Mouse (Mus musculus) hindbrain, embryonic 16.5 days (tissue): ENCODE measurements around the gene Pakap. TPM values are rescaled to one million over a fixed set of nuclear protein-coding genes. Genes with fewer than 3 reads are reported as not detected.

Experiments used
- ATAC-seq: fragments of 200-750 bp; cut with Nextera tagmentation; 2 replicates; pipeline ENCODE4 v1.8.0; 2017; ENCODE audit warnings: moderate TSS enrichment, moderate library complexity
- H3K27ac ChIP-seq: fragments of 300-500 bp; sonication (generic); 2 replicates; pipeline ENCODE4 v1.5.1; 2014; ENCODE audit warnings: low read depth, mild to moderate bottlenecking, control low read depth, low read length, moderate library complexity
- H3K27me3 ChIP-seq: fragments of 300-500 bp; sonication (generic); replicated peaks from 2 replicates; pipeline ENCODE4 v1.6.1; 2014; ENCODE audit warnings: low read length; ENCODE audit not compliant: control insufficient read depth, insufficient read depth
- H3K36me3 ChIP-seq: fragments of 300-500 bp; sonication (generic); 2 replicates; pipeline ENCODE4 v1.6.1; 2014; ENCODE audit warnings: mild to moderate bottlenecking, low read length, moderate library complexity, mixed read lengths; ENCODE audit not compliant: control insufficient read depth, insufficient read depth
- H3K4me1 ChIP-seq: fragments of 300-500 bp; sonication (generic); 2 replicates; pipeline ENCODE4 v1.6.1; 2014; ENCODE audit warnings: low read depth, low read length; ENCODE audit not compliant: control insufficient read depth, insufficient read depth
- H3K4me2 ChIP-seq: fragments of 300-500 bp; sonication (generic); 2 replicates; pipeline ENCODE4 v1.6.1; 2014; ENCODE audit warnings: mild to moderate bottlenecking, low read length, control low read depth, moderate library complexity
- H3K4me3 ChIP-seq: fragments of 300-500 bp; sonication (generic); 2 replicates; pipeline ENCODE4 v1.5.1; 2014; ENCODE audit warnings: mild to moderate bottlenecking, low read length, control low read depth, moderate library complexity
- H3K9ac ChIP-seq: fragments of 300-500 bp; sonication (generic); 2 replicates; pipeline ENCODE4 v1.6.1; 2014; ENCODE audit warnings: low read depth, mild to moderate bottlenecking, control low read depth, low read length, moderate library complexity
- H3K9me3 ChIP-seq: fragments of 300-500 bp; sonication (generic); 2 replicates; pipeline ENCODE4 v1.6.1; 2014; ENCODE audit warnings: mild to moderate bottlenecking, low read length, moderate library complexity; ENCODE audit not compliant: control insufficient read depth
- WGBS: fragments of 180-500 bp; shearing (Covaris S2); extraction: QIAGEN DNeasy Blood & Tissue Kit; methylation state at CpG from one replicate; pipeline ENCODE4 v1.1.7; 2014; 5-methylcytosine and 5-hydroxymethylcytosine counted together
- polyA plus RNA-seq: library from polyadenylated mRNA; unstranded; fragments of >200 nt; fragmentation: Nextera tagmentation; extraction: Ambion mirVana; gene quantifications from 2 replicates; pipeline ENCODE4 v1.2.1, GENCODE M21; 2015

The Pakap gene
- polyA plus RNA-seq, 1 experiment from 2014 or later, result 14.0 TPM

- H3K36me3 ChIP-seq, result no peaks in the 10 kb centered on the region
- no peaks in the 10 kb centered on the region for H3K9me3 ChIP-seq
- no peak overlapping the region for H3K27ac ChIP-seq
- H3K4me3 ChIP-seq, result no peak overlapping the region
- H3K27me3 ChIP-seq, result no peaks in the 10 kb centered on the region
- H3K4me1 ChIP-seq, result peaks cover 4% of the 10 kb centered on the region
- no peak overlapping the region for H3K9ac ChIP-seq
- WGBS, result 48% methylated on average over 1 of the region's 1 CpGs
- peak; percentile 64; the same call in 1 of the 2 replicates for ATAC-seq
- H3K4me2 ChIP-seq, result no peak overlapping the region
These were observed 196.4 kb downstream of the Pakap start for GRCm38 (mm10) chr4:57764392-57764791.

GRCm38 (mm10) chr4:57764926-57765325 lies 196.9 kb downstream of the Pakap start:
- Histone ChIP-seq H3K36me3 (no peaks in the 10 kb centered on the region), H3K27ac (no peak overlapping the region), H3K9ac (no peak overlapping the region), H3K4me2 (no peak overlapping the region), H3K27me3 (no peaks in the 10 kb centered on the region), H3K4me1 (peaks cover 4% of the 10 kb centered on the region), H3K4me3 (no peak overlapping the region), H3K9me3 (no peaks in the 10 kb centered on the region)
- ATAC-seq, result no peak
- 80% methylated on average over 1 of the region's 1 CpGs for WGBS

- ATAC-seq, result no peak
- no peak overlapping the region for H3K4me3 ChIP-seq
- H3K4me2 ChIP-seq, result no peak overlapping the region
- peaks cover 4% of the 10 kb centered on the region for H3K4me1 ChIP-seq
- no peak overlapping the region; the same call in 1 of the 2 replicates for H3K27ac ChIP-seq
- no peaks in the 10 kb centered on the region for H3K9me3 ChIP-seq
- H3K27me3 ChIP-seq, result no peaks in the 10 kb centered on the region
- WGBS, result 9% methylated on average over 4 of the region's 4 CpGs
- H3K36me3 ChIP-seq, result no peaks in the 10 kb centered on the region
- no peak overlapping the region for H3K9ac ChIP-seq
These were observed 197.8 kb downstream of the Pakap start for GRCm38 (mm10) chr4:57765806-57766205.

- WGBS, result 74% methylated on average over 3 of the region's 3 CpGs
- H3K9me3 ChIP-seq, result no peaks in the 10 kb centered on the region
- H3K4me1 ChIP-seq, result peaks cover 4% of the 10 kb centered on the region
- ATAC-seq, result no peak
- H3K9ac ChIP-seq, result no peak overlapping the region
- no peak overlapping the region for H3K4me2 ChIP-seq
- no peaks in the 10 kb centered on the region for H3K27me3 ChIP-seq
- H3K27ac ChIP-seq, result no peak overlapping the region
- H3K4me3 ChIP-seq, result no peak overlapping the region
- no peaks in the 10 kb centered on the region for H3K36me3 ChIP-seq
These were observed 201.0 kb downstream of the Pakap start for GRCm38 (mm10) chr4:57769007-57769406.

- ATAC-seq, result no peak
- WGBS, result 61% methylated on average over 4 of the region's 4 CpGs
- Histone ChIP-seq H3K4me2 (no peak overlapping the region), H3K9ac (no peak overlapping the region), H3K4me1 (no peaks in the 10 kb centered on the region), H3K27me3 (no peaks in the 10 kb centered on the region), H3K36me3 (no peaks in the 10 kb centered on the region), H3K27ac (no peak overlapping the region), H3K4me3 (no peak overlapping the region), H3K9me3 (no peaks in the 10 kb centered on the region)
These were observed 202.3 kb downstream of the Pakap start for GRCm38 (mm10) chr4:57770185-57770823.

- Histone ChIP-seq H3K9me3 (no peaks in the 10 kb centered on the region), H3K4me1 (no peaks in the 10 kb centered on the region), H3K27ac (no peak overlapping the region), H3K4me2 (no peak overlapping the region), H3K9ac (no peak overlapping the region), H3K36me3 (no peaks in the 10 kb centered on the region), H3K4me3 (no peak overlapping the region), H3K27me3 (no peaks in the 10 kb centered on the region)
- ATAC-seq, result no peak
- 95% methylated on average over 2 of the region's 2 CpGs for WGBS
These were observed 203.7 kb downstream of the Pakap start for GRCm38 (mm10) chr4:57771558-57772219.

- Histone ChIP-seq H3K27me3 (no peaks in the 10 kb centered on the region), H3K4me2 (no peak overlapping the region), H3K4me3 (no peak overlapping the region), H3K9ac (no peak overlapping the region), H3K9me3 (no peaks in the 10 kb centered on the region), H3K4me1 (no peaks in the 10 kb centered on the region), H3K36me3 (no peaks in the 10 kb centered on the region), H3K27ac (0 out of 2 replicates have a peak overlapping the region, but pooled peaks have one; percentile 2)
- 56% methylated on average over 11 of the region's 11 CpGs for WGBS
- ATAC-seq, result no peak
These were observed 205.0 kb downstream of the Pakap start for GRCm38 (mm10) chr4:57772851-57773510.

GRCm38 (mm10) chr4:57774517-57774916 lies 206.5 kb downstream of the Pakap start:
- ATAC-seq, result no peak
- Histone ChIP-seq H3K4me1 (no peaks in the 10 kb centered on the region), H3K27ac (no peak overlapping the region), H3K36me3 (no peaks in the 10 kb centered on the region), H3K27me3 (no peaks in the 10 kb centered on the region), H3K9ac (no peak overlapping the region), H3K9me3 (no peaks in the 10 kb centered on the region), H3K4me2 (no peak overlapping the region), H3K4me3 (no peak overlapping the region)
- 64% methylated on average over 4 of the region's 4 CpGs for WGBS

GRCm38 (mm10) chr4:57775582-57775981 lies 207.6 kb downstream of the Pakap start:
- no peak overlapping the region for H3K4me2 ChIP-seq
- H3K36me3 ChIP-seq, result no peaks in the 10 kb centered on the region
- no peaks in the 10 kb centered on the region for H3K4me1 ChIP-seq
- no peaks in the 10 kb centered on the region for H3K9me3 ChIP-seq
- no peak overlapping the region for H3K9ac ChIP-seq
- H3K4me3 ChIP-seq, result no peak overlapping the region
- no peak overlapping the region for H3K27ac ChIP-seq
- H3K27me3 ChIP-seq, result no peaks in the 10 kb centered on the region
- no peak for ATAC-seq
